Mouse (Mus musculus) urinary bladder, postnatal 10 days (tissue): ENCODE data around the gene Stk38.

Source experiments
- DNase-seq: peaks from one replicate; pipeline ENCODE4 v3.0.0; 2022; ENCODE audit warnings: low spot score

Stk38 gene

GRCm38 (mm10) chr17:28924957-28925595 is 82.7 kb downstream of the Stk38 start:
- no peak for DNase-seq

- DNase-seq, result no peak
Observed at GRCm38 (mm10) chr17:28922096-28922495, 85.7 kb downstream of the Stk38 start.

- DNase-seq, result no peak
Observed at GRCm38 (mm10) chr17:28921086-28921485, 86.7 kb downstream of the Stk38 start.
